Mouse (Mus musculus) stomach, embryonic 15.5 days (tissue): Measurements from ENCODE around the gene Nck2. TPM values are rescaled to one million over a fixed set of nuclear protein-coding genes. Genes with fewer than 3 reads are reported as not detected.

Source experiments
- ATAC-seq: fragments of 200-750 bp; cut with Nextera tagmentation; 2 replicates; pipeline ENCODE4 v1.8.0; 2017; ENCODE audit warnings: low read depth, moderate number of reproducible peaks, moderate TSS enrichment; ENCODE audit not compliant: insufficient read depth, low FRiP score
- H3K27ac ChIP-seq: fragments of 300-500 bp; sonication (generic); 2 replicates; pipeline ENCODE4 v1.5.1; 2015; ENCODE audit warnings: mild to moderate bottlenecking, inconsistent platforms
- H3K27me3 ChIP-seq: fragments of 300-500 bp; sonication (generic); replicated peaks from 2 replicates; pipeline ENCODE4 v1.6.1; 2015; ENCODE audit warnings: inconsistent platforms
- H3K36me3 ChIP-seq: fragments of 300-500 bp; sonication (generic); 2 replicates; pipeline ENCODE4 v1.6.1; 2015; ENCODE audit warnings: inconsistent platforms
- H3K4me1 ChIP-seq: fragments of 300-500 bp; sonication (generic); 2 replicates; pipeline ENCODE4 v1.6.1; 2015; ENCODE audit warnings: inconsistent platforms
- H3K4me2 ChIP-seq: fragments of 300-500 bp; sonication (generic); 2 replicates; pipeline ENCODE4 v1.6.1; 2015; ENCODE audit warnings: mild to moderate bottlenecking, inconsistent platforms
- H3K4me3 ChIP-seq: fragments of 300-500 bp; sonication (generic); replicated peaks from 2 replicates; pipeline ENCODE4 v1.5.1; 2015; ENCODE audit warnings: inconsistent platforms
- H3K9ac ChIP-seq: fragments of 300-500 bp; sonication (generic); 2 replicates; pipeline ENCODE4 v1.6.1; 2015; ENCODE audit warnings: inconsistent platforms
- H3K9me3 ChIP-seq: fragments of 300-500 bp; sonication (generic); 2 replicates; pipeline ENCODE4 v1.6.1; 2016; ENCODE audit warnings: inconsistent platforms
- WGBS: fragments of 180-500 bp; shearing (Covaris S2); methylation state at CpG from one replicate; pipeline ENCODE4 v1.1.7; 2015; 5-methylcytosine and 5-hydroxymethylcytosine counted together
- polyA plus RNA-seq: library from polyadenylated mRNA; unstranded; fragments of >200 nt; fragmentation: Nextera tagmentation; extraction: Ambion mirVana; gene quantifications from 2 replicates; pipeline ENCODE4 v1.2.1, GENCODE M21; 2015

The Nck2 gene
- polyA plus RNA-seq, 1 experiment from 2014 or later, result 41.3 TPM

DNA sequence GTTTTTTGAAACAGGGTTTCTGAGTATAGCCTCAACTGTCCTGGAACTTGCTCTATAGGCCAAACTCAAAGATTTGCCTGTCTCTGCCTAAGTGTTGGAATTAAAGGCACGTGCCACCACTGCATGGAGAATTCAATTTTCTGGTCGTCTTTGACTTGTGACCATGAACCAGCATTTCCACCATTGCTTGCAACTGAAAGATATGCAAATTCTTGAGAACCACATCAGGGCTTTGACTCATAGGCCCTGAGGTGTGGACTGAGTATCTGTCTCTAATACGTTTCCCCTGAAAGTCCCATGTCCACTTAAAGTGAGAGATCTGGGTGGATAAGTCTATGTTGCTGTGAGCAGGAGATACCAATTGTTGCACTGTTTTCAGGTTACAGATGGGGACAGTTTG is 31.6 kb upstream of the Nck2 start:
- H3K27ac ChIP-seq, result no peak overlapping the region
- H3K9ac ChIP-seq, result no peak overlapping the region
- H3K4me2 ChIP-seq, result no peak overlapping the region
- H3K4me1 ChIP-seq, result no peaks in the 10 kb centered on the region
- H3K27me3 ChIP-seq, result no peaks in the 10 kb centered on the region
- no peaks in the 10 kb centered on the region for H3K36me3 ChIP-seq
- ATAC-seq, result no peak
- 85% methylated on average over 3 of the region's 3 CpGs for WGBS
- no peaks in the 10 kb centered on the region for H3K9me3 ChIP-seq
- no peak overlapping the region for H3K4me3 ChIP-seq

DNA sequence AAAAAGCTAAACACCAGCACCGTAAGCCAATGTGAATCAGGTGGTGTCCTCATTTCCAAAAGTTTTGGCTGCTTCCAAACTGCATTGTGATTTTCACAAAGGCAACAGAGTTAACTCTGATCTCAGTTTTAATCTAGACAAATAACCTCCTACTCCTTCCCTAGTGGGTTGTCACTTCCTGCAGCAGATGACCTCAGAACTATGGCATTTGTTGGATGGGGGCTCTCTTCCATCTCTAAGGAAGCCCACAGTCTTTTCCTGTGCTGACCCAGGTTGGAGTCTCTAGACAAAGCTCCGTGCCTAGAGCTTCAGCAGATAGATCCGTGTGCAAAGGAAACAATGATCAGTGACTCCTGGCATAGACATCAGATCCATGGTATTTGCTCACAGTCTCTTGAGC is 31.1 kb upstream of the Nck2 start:
- Histone ChIP-seq H3K27ac (no peak overlapping the region), H3K4me3 (no peak overlapping the region), H3K4me1 (no peaks in the 10 kb centered on the region), H3K27me3 (no peaks in the 10 kb centered on the region), H3K4me2 (no peak overlapping the region), H3K36me3 (no peaks in the 10 kb centered on the region), H3K9me3 (no peaks in the 10 kb centered on the region), H3K9ac (no peak overlapping the region)
- ATAC-seq, result no peak
- 62% methylated on average over 3 of the region's 3 CpGs for WGBS

DNA sequence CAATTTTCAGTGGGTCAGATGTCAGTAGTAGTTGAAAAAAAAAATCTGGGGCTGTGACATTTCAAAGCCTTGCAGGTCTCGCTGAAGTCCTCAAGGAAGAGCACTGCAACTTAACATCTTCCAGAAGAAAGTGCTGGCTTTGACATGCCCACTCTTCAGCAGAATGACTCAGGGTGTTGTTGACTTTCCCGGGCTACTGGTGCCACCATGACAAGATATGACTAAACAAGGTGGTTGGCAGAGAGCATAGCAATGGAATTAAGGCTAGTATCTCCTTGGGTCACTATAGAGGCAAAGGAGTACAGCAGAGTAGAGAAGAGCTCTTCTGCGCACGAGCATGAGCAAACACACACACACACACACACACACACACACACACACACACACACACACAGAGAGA is 30.6 kb upstream of the Nck2 start:
- Histone ChIP-seq H3K27me3 (no peaks in the 10 kb centered on the region), H3K36me3 (no peaks in the 10 kb centered on the region), H3K4me1 (no peaks in the 10 kb centered on the region), H3K9me3 (no peaks in the 10 kb centered on the region), H3K4me2 (no peak overlapping the region), H3K9ac (no peak overlapping the region), H3K27ac (no peak overlapping the region), H3K4me3 (no peak overlapping the region)
- WGBS, result 67% methylated on average over 4 of the region's 4 CpGs
- no peak for ATAC-seq

DNA sequence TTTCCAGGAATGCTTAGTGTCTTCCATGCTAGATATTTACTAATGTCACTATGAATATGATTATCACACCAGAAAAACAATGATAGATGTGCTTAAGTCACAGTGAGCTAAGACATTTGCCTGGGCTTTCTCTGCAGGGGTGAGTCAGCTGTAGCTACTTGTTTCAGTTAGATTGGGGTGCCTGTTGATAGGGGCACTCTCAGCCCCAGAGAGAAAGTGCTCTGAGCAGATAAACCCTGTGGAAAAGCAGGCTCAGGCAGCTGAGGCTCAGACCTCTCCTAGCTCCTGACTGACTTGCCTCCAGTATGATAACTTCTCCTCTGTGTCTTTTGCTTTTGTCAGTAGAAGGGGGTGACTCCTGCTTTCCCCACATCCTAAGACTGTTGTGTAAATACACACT is 30.2 kb upstream of the Nck2 start:
- no peak overlapping the region for H3K9ac ChIP-seq
- no peaks in the 10 kb centered on the region for H3K4me1 ChIP-seq
- no peaks in the 10 kb centered on the region for H3K27me3 ChIP-seq
- no peaks in the 10 kb centered on the region for H3K36me3 ChIP-seq
- ATAC-seq, result peak; percentile 94
- no peak overlapping the region for H3K4me2 ChIP-seq
- no peaks in the 10 kb centered on the region for H3K9me3 ChIP-seq
- H3K4me3 ChIP-seq, result no peak overlapping the region
- H3K27ac ChIP-seq, result no peak overlapping the region

DNA sequence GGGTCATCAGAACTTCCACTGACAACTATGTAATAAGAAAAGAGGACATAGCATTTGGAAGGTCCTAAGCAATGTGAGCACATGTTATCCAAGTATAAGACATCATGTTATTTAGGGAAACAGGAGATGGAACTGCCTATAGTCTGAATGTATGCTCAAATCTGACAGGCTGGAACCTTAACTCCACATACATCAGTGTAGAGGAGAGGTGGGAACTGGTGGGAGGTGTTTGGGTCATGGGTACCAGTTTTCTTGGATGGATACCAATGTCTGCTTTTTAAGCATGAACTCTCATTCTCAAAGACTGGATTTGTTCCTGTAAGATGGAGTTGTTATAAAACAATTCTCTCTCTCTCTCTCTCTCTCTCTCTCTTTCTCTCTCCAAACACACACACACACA is 29.4 kb upstream of the Nck2 start:
- no peak overlapping the region for H3K27ac ChIP-seq
- no peak for ATAC-seq
- no peak overlapping the region for H3K4me3 ChIP-seq
- H3K9ac ChIP-seq, result no peak overlapping the region
- H3K27me3 ChIP-seq, result no peaks in the 10 kb centered on the region
- no peaks in the 10 kb centered on the region for H3K36me3 ChIP-seq
- H3K4me1 ChIP-seq, result no peaks in the 10 kb centered on the region
- H3K9me3 ChIP-seq, result no peaks in the 10 kb centered on the region
- H3K4me2 ChIP-seq, result no peak overlapping the region

DNA sequence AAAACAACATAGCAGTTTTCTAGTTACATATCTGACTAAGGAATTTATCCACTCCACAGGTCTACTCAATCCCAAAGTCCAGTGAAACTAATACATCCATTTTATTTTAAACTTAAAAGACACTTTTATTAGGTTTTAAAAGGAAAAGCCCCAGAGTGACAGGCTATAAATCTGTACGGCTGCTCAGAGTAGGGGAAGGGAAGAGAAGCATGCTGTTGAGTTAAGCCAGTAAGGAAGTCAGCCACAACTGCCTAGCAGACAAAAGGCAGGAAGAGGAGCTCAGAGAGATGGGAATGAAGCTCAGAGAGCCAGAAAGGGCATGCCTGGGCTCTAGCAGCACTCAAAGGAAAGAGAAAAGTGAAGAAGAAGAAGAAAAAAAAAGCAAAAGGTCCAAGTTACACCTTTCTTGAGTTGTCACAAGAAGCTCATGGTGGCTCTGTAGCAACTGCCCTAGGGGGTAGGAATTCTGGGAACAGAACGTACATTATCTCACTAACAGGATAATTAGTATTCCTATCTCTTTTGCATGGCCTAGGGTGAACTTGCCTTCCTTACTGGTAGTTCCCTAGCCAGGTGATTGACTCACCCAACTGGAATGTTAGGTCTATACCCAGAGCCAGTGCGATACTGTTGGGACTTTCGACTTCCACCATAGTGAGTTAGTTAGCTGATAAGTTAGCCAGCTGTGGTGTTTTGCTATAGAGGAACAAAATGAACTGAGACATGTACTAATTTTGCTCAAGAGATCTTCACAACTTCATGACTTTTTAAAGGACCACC is 21.2 kb upstream of the Nck2 start:
- no peaks in the 10 kb centered on the region for H3K36me3 ChIP-seq
- no peak overlapping the region for H3K4me3 ChIP-seq
- 58% methylated on average over 4 of the region's 4 CpGs for WGBS
- no peak overlapping the region for H3K27ac ChIP-seq
- ATAC-seq, result no peak
- H3K4me2 ChIP-seq, result no peak overlapping the region
- H3K27me3 ChIP-seq, result no peaks in the 10 kb centered on the region
- H3K4me1 ChIP-seq, result no peaks in the 10 kb centered on the region
- H3K9me3 ChIP-seq, result no peaks in the 10 kb centered on the region
- no peak overlapping the region for H3K9ac ChIP-seq

DNA sequence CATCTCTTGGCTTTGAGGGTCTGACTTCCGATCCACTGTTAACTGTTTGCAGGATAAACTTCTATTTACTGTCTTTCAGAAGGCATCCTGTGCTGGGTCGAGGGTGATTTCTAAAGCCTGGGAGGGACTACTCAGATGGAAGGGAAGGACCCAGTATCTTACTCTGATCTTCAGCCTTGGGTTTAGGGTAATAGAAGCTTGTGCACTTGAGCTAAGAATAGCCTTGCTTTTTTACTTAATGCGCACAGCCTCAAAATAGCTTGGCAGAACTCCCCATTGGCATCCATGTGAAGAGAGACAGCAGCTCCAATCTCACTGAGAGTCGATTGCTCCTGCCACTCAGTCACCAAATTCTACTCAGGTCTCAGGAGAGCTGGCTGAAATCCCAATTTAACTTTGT is 17.9 kb upstream of the Nck2 start:
- Histone ChIP-seq H3K4me2 (no peak overlapping the region), H3K27ac (no peak overlapping the region), H3K4me1 (no peaks in the 10 kb centered on the region), H3K9ac (no peak overlapping the region), H3K36me3 (no peaks in the 10 kb centered on the region), H3K9me3 (no peaks in the 10 kb centered on the region), H3K4me3 (no peak overlapping the region), H3K27me3 (no peaks in the 10 kb centered on the region)
- ATAC-seq, result no peak
- WGBS, result 47% methylated on average over 4 of the region's 4 CpGs

DNA sequence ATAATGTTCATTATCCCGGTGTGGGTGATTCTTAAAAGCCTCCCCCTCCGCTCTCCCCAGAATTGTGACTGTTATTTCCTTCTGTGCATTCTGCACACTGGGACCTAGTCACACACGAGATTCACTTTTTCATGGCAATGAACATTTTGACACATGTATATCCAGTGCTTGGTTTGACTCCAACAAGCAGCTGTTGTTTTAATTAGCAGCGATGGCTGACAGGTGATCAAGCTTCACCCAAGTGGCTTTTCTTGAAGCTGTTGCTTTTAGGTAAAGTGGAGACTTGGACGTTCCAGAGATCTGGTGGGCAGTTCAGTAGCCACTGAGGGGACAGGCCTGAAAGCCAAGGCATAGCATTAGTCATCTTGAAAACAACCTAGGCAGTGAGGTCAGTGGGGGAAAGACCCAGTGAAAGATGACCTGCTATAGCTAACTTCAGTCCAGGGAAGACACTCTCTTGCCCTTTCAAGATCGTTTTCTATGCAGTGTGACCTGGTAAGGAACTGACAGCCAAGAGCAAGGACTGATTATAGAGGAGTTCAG is 17.3 kb upstream of the Nck2 start:
- Histone ChIP-seq H3K4me1 (no peaks in the 10 kb centered on the region), H3K27ac (no peak overlapping the region), H3K9me3 (no peaks in the 10 kb centered on the region), H3K36me3 (no peaks in the 10 kb centered on the region), H3K4me3 (no peak overlapping the region), H3K9ac (no peak overlapping the region), H3K27me3 (no peaks in the 10 kb centered on the region), H3K4me2 (no peak overlapping the region)
- ATAC-seq, result no peak
- WGBS, result 57% methylated on average over 6 of the region's 6 CpGs

DNA sequence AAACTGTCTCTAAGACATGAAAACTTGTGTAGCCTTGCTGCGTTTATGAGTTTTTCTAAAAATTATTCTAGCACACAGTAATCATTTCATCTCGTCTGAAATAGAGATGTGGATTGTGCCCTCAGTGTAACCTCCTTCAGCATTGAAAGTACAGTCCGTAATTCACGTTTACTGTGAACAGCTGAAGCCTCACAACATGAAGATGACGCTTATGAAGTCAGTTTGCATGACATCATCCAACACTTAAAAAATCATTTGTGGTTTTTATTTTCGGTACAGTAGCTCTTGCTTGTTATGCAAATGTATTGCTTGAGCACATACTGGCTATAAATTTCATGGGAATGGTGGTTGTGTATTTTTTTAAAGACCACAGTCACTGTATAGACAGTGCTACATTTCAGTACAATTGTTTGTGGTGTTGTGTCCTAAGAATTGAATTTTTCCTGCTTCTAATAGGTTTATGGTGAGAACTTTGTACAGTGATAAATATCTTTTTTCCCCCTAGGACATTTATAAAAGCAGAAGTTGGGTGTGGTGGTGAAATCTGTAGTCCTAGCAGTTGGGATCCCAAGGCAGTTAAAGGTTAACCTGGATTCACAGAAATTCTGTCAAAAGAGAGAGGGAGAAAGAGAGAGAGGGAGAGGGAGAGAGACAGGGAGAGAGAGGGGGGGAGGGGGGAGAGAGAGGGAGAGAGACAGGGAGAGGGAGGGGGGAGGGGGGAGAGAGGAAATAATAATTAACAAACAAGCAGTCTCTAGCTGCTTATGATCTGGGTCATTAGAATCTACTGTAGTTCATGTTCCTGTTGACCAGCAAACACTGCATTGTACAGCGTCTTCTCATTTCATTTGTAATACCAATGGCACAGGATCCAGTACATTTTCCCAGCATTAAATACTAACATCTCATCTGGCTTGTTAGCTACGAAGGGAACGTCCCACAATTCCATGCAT is 14.2 kb upstream of the Nck2 start:
- 72% methylated on average over 9 of the region's 9 CpGs for WGBS
- Histone ChIP-seq H3K4me2 (no peak overlapping the region), H3K36me3 (no peaks in the 10 kb centered on the region), H3K4me1 (no peaks in the 10 kb centered on the region), H3K9me3 (no peaks in the 10 kb centered on the region), H3K9ac (no peak overlapping the region), H3K27ac (no peak overlapping the region), H3K27me3 (no peaks in the 10 kb centered on the region), H3K4me3 (no peak overlapping the region)
- no peak for ATAC-seq

DNA sequence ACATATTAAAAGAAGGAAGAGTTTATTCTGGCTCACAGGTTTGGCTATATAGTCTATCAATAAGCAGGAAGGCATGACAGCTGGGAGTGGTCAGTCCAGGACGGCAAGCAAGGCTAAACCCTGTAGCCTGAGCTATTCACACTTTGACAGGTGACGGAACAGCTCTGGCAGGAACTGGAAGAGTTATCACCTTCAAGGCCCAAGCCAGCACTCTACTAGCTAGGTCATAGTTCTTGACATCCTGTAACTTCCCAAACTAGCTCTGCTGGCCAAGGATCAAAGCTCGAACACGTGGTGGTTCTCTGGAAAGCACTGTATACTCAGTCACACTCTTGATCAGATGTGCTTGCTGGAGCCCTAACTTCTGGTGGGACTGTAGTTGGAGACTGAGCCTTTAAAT is 10.5 kb upstream of the Nck2 start:
- peak; percentile 22; the same call in 1 of the 2 replicates for ATAC-seq
- Histone ChIP-seq H3K27me3 (no peaks in the 10 kb centered on the region), H3K4me1 (no peaks in the 10 kb centered on the region), H3K27ac (no peak overlapping the region), H3K9me3 (no peaks in the 10 kb centered on the region), H3K4me3 (no peak overlapping the region), H3K4me2 (no peak overlapping the region), H3K9ac (no peak overlapping the region), H3K36me3 (no peaks in the 10 kb centered on the region)
- 61% methylated on average over 4 of the region's 4 CpGs for WGBS

DNA sequence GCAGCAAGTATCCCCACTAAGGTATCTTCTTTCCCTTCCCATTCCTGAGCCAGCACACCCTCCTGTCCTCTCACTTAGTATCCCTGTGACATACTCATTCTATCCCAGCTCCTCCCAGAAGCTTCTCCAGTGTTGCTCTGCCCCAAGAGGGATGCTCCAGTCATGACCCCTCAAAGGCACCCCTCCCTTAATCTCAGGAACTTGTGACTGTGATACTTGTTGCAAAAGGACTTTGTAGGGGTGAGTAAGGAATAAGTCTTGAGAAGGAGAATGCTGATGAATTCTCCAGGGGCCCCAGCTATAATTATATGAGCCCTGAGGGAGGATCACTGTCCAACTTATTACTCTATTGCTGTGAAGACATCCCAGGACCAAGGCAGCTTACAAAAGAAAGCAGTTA is 7.8 kb upstream of the Nck2 start:
- no peak overlapping the region for H3K4me2 ChIP-seq
- H3K9ac ChIP-seq, result no peak overlapping the region
- no peaks in the 10 kb centered on the region for H3K36me3 ChIP-seq
- no peaks in the 10 kb centered on the region for H3K4me1 ChIP-seq
- H3K4me3 ChIP-seq, result no peak overlapping the region
- no peak overlapping the region for H3K27ac ChIP-seq
- H3K27me3 ChIP-seq, result no peaks in the 10 kb centered on the region
- ATAC-seq, result no peak
- no peaks in the 10 kb centered on the region for H3K9me3 ChIP-seq

DNA sequence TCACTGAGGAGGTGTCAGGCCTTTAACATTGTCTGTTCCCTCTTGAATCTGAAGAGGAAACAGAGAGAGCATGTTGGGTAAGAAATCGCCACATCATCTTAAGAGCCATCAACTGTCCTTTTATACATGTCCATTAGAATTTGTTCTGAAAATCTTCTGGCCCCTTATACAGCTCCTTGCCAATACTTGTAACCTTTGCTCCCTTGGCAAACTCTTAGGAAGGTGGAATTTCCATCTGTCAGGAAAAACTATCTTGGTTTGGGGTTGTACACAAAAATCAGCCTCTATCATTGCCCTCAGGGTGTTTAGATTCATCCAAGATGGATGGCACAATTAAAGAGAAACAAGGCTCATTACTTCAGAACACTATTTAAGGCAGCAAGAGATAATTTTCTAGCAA is 5.1 kb upstream of the Nck2 start:
- Histone ChIP-seq H3K4me1 (no peaks in the 10 kb centered on the region), H3K27ac (no peak overlapping the region), H3K9ac (no peak overlapping the region), H3K4me3 (no peak overlapping the region), H3K36me3 (no peaks in the 10 kb centered on the region), H3K9me3 (no peaks in the 10 kb centered on the region), H3K4me2 (no peak overlapping the region), H3K27me3 (no peaks in the 10 kb centered on the region)
- WGBS, result 76% methylated on average over 1 of the region's 1 CpGs
- ATAC-seq, result no peak
